Mouse (Mus musculus): ENCODE measurements around the gene 4930435E12Rik. TPM values are rescaled to one million over a fixed set of nuclear protein-coding genes. Genes with fewer than 3 reads are reported as not detected.

The 4930435E12Rik gene
- polyA plus RNA-seq, 1 experiment from 2014 or later = not detected

- Histone ChIP-seq H3K27me3 (ENCODE audit: control insufficient read depth, insufficient read depth, low read length) (no peaks in the 10 kb centered on the region), H3K9ac (replicated peaks; ENCODE audit: low read depth, low read length) (no peak overlapping the region), H3K9me3 (ENCODE audit: control insufficient read depth, low read length) (no peaks in the 10 kb centered on the region), H3K4me3 (ENCODE audit: low read depth, low read length) (no peak overlapping the region), H3K27ac (ENCODE audit: low read depth, low read length) (no peak overlapping the region), H3K4me2 (ENCODE audit: low read depth, low read length) (no peak overlapping the region), H3K36me3 (ENCODE audit: control insufficient read depth, insufficient read depth, low read length) (no peaks in the 10 kb centered on the region), H3K4me1 (ENCODE audit: control insufficient read depth, insufficient read depth, low read length) (0 out of 2 replicates have a peak, but pooled peaks cover 2% of the 10 kb centered on the region)
- ATAC-seq (ENCODE audit: low read depth) = no peak
- WGBS = 65% methylated on average over 6 of the region's 6 CpGs
Observed at GRCm38 (mm10) chr16:38776342-38776741, 52.2 kb downstream of the 4930435E12Rik start.

DNA sequence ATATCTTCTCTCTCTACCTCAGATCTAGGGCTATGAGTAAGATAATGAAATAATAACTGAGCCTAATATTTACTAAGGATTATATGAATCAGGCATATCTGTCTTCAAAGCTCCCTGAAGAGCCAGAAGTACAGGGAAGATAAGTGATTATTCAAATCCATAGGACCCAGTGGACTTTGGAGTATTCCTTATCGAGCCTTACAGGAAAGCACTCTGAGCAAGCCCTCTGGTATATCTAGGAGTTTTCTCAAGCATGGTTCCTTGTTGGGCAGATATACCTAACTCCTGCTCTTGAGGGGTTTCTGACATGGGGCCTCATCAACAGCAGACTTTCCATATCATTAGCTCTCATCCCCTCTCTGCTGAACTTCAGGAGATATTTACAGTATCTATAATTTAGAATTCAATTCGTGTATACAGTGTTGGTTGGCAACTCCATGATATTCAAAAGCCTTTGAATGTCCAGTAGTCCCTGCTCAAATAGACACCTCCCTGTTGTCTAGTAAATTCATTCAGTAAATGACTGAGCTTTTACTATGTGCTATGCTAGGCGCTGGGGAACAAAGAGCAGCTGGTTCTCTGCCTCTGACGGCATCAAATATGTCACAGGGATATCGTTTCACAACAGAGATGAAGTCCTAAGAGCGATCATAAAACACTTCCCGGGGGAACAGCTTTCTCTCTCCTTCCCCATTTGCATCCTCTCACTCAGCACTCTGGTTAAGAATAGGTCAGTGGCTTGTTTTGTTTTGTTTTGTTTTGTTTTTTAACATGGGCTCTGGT, 53.4 kb downstream of the 4930435E12Rik start:
- Histone ChIP-seq H3K9me3 (ENCODE audit: control insufficient read depth, low read length) (no peaks in the 10 kb centered on the region), H3K9ac (replicated peaks; ENCODE audit: low read depth, low read length) (no peak overlapping the region), H3K36me3 (ENCODE audit: control insufficient read depth, insufficient read depth, low read length) (no peaks in the 10 kb centered on the region), H3K27ac (ENCODE audit: low read depth, low read length) (no peak overlapping the region), H3K4me3 (ENCODE audit: low read depth, low read length) (no peak overlapping the region), H3K27me3 (ENCODE audit: control insufficient read depth, insufficient read depth, low read length) (no peaks in the 10 kb centered on the region), H3K4me2 (ENCODE audit: low read depth, low read length) (no peak overlapping the region), H3K4me1 (ENCODE audit: control insufficient read depth, insufficient read depth, low read length) (0 out of 2 replicates have a peak, but pooled peaks cover 2% of the 10 kb centered on the region)
- 47% methylated on average over 7 of the region's 7 CpGs for WGBS
- no peak for ATAC-seq (ENCODE audit: low read depth)

DNA sequence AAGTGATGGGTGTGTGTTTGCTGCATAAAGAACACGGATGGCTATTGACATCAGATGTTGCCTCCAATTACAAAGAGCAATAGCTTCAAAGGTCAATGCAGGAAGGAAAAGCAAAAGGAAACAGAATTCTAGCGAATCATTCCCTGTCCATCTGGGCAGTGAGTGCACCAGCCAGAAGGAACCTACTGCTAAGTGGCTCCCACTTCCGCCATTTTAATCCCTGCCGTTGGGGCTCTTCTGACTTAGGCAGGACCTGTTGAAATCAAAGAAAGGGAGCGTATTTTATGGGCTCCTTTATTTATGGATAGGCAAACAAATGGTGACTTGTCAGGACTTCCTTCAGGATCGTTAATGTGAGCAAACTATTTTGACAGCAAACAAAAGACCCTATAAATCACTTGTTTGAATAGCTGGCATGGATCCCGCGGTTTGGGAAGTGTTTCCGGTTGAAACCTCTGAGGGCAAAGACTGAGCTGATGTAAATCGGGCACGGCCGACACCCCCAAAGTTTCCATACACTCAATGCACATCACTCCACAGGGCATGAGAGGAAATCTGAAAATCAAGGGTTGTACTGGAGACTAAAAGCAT, 55.5 kb downstream of the 4930435E12Rik start:
- no peak overlapping the region for H3K4me2 ChIP-seq (ENCODE audit: low read depth, low read length)
- H3K9me3 ChIP-seq (ENCODE audit: control insufficient read depth, low read length) = no peaks in the 10 kb centered on the region
- no peak for ATAC-seq (ENCODE audit: low read depth)
- no peaks in the 10 kb centered on the region for H3K27me3 ChIP-seq (ENCODE audit: control insufficient read depth, insufficient read depth, low read length)
- H3K27ac ChIP-seq (ENCODE audit: low read depth, low read length) = no peak overlapping the region
- H3K9ac ChIP-seq (replicated peaks; ENCODE audit: low read depth, low read length) = no peak overlapping the region
- no peaks in the 10 kb centered on the region for H3K36me3 ChIP-seq (ENCODE audit: control insufficient read depth, insufficient read depth, low read length)
- WGBS = 7% methylated on average over 12 of the region's 12 CpGs
- no peak overlapping the region for H3K4me3 ChIP-seq (ENCODE audit: low read depth, low read length)
- 0 out of 2 replicates have a peak, but pooled peaks cover 2% of the 10 kb centered on the region for H3K4me1 ChIP-seq (ENCODE audit: control insufficient read depth, insufficient read depth, low read length)

- Histone ChIP-seq H3K36me3 (ENCODE audit: control insufficient read depth, insufficient read depth, low read length) (no peaks in the 10 kb centered on the region; the same call in 1 of the 2 replicates), H3K9ac (replicated peaks; ENCODE audit: low read depth, low read length) (no peak overlapping the region), H3K9me3 (ENCODE audit: control insufficient read depth, low read length) (no peaks in the 10 kb centered on the region), H3K4me2 (ENCODE audit: low read depth, low read length) (no peak overlapping the region), H3K4me1 (ENCODE audit: control insufficient read depth, insufficient read depth, low read length) (0 out of 2 replicates have a peak, but pooled peaks cover 2% of the 10 kb centered on the region), H3K27ac (ENCODE audit: low read depth, low read length) (no peak overlapping the region), H3K4me3 (ENCODE audit: low read depth, low read length) (no peak overlapping the region), H3K27me3 (ENCODE audit: control insufficient read depth, insufficient read depth, low read length) (no peaks in the 10 kb centered on the region)
- 95% methylated on average over 6 of the region's 6 CpGs for WGBS
- no peak for ATAC-seq (ENCODE audit: low read depth)
Observed at GRCm38 (mm10) chr16:38771145-38771544, 57.4 kb downstream of the 4930435E12Rik start.

- H3K36me3 ChIP-seq (ENCODE audit: control insufficient read depth, insufficient read depth, low read length) = no peaks in the 10 kb centered on the region; the same call in 1 of the 2 replicates
- H3K4me3 ChIP-seq (ENCODE audit: low read depth, low read length) = no peak overlapping the region
- no peak for ATAC-seq (ENCODE audit: low read depth)
- 91% methylated on average over 9 of the region's 9 CpGs for WGBS
- H3K4me1 ChIP-seq (ENCODE audit: control insufficient read depth, insufficient read depth, low read length) = 0 out of 2 replicates have a peak, but pooled peaks cover 2% of the 10 kb centered on the region
- H3K9ac ChIP-seq (replicated peaks; ENCODE audit: low read depth, low read length) = no peak overlapping the region
- H3K27me3 ChIP-seq (ENCODE audit: control insufficient read depth, insufficient read depth, low read length) = no peaks in the 10 kb centered on the region
- no peaks in the 10 kb centered on the region for H3K9me3 ChIP-seq (ENCODE audit: control insufficient read depth, low read length)
- no peak overlapping the region for H3K4me2 ChIP-seq (ENCODE audit: low read depth, low read length)
- no peak overlapping the region for H3K27ac ChIP-seq (ENCODE audit: low read depth, low read length)
Observed at GRCm38 (mm10) chr16:38769529-38769928, 59.0 kb downstream of the 4930435E12Rik start.

GRCm38 (mm10) chr16:38768386-38768785, 60.2 kb downstream of the 4930435E12Rik start:
- Histone ChIP-seq H3K27ac (ENCODE audit: low read depth, low read length) (no peak overlapping the region), H3K4me2 (ENCODE audit: low read depth, low read length) (no peak overlapping the region), H3K9ac (replicated peaks; ENCODE audit: low read depth, low read length) (no peak overlapping the region), H3K36me3 (ENCODE audit: control insufficient read depth, insufficient read depth, low read length) (no peaks in the 10 kb centered on the region; the same call in 1 of the 2 replicates), H3K4me3 (ENCODE audit: low read depth, low read length) (no peak overlapping the region), H3K9me3 (ENCODE audit: control insufficient read depth, low read length) (no peaks in the 10 kb centered on the region), H3K4me1 (ENCODE audit: control insufficient read depth, insufficient read depth, low read length) (0 out of 2 replicates have a peak, but pooled peaks cover 2% of the 10 kb centered on the region), H3K27me3 (ENCODE audit: control insufficient read depth, insufficient read depth, low read length) (no peaks in the 10 kb centered on the region)
- ATAC-seq (ENCODE audit: low read depth) = no peak
- WGBS = 94% methylated on average over 8 of the region's 8 CpGs

DNA sequence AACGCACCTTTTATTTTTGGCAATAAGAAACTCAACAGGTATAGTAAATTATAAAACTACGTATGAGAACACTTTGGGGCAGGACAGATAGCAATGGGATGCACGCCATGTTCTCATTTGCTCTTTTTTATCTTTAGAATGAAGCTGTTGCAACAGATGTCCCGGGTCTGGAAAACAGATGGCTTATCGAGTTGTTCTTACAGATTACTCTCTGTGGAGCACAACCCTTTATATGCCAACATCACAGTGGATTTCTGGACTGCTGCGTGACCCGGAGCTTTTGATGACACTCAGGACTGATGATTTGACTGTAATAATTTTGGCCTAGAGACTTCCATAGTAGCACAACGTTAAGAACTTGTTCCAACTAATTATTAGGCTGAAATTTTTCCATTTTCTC, 60.8 kb downstream of the 4930435E12Rik start:
- Histone ChIP-seq H3K9me3 (ENCODE audit: control insufficient read depth, low read length) (no peaks in the 10 kb centered on the region), H3K27me3 (ENCODE audit: control insufficient read depth, insufficient read depth, low read length) (no peaks in the 10 kb centered on the region), H3K4me1 (ENCODE audit: control insufficient read depth, insufficient read depth, low read length) (0 out of 2 replicates have a peak, but pooled peaks cover under 1% of the 10 kb centered on the region), H3K4me2 (ENCODE audit: low read depth, low read length) (no peak overlapping the region), H3K9ac (replicated peaks; ENCODE audit: low read depth, low read length) (no peak overlapping the region), H3K27ac (ENCODE audit: low read depth, low read length) (no peak overlapping the region), H3K36me3 (ENCODE audit: control insufficient read depth, insufficient read depth, low read length) (no peaks in the 10 kb centered on the region; the same call in 1 of the 2 replicates), H3K4me3 (ENCODE audit: low read depth, low read length) (no peak overlapping the region)
- no peak for ATAC-seq (ENCODE audit: low read depth)
- WGBS = 75% methylated on average over 8 of the region's 8 CpGs

DNA sequence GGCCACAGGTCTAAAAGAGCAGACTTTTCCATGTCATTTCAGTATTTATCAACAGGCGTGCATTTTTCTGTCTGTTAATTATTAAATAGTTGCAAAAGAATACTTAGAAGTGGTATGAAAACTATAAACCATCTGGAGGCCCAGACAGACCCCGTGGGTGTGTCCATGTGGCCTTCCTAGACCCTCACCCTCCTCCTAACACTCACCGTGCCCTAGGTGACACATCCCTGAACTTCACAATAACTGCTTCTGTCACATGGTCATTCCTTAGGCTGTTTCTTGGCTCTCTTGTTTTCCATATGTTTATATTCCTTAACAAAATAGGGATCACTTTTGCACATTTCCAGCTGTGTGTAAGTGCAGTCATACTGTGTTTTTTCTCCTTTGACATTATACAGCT, 61.9 kb downstream of the 4930435E12Rik start:
- WGBS = 67% methylated on average over 3 of the region's 3 CpGs
- H3K27me3 ChIP-seq (ENCODE audit: control insufficient read depth, insufficient read depth, low read length) = no peaks in the 10 kb centered on the region
- ATAC-seq (ENCODE audit: low read depth) = no peak
- no peak overlapping the region for H3K4me2 ChIP-seq (ENCODE audit: low read depth, low read length)
- no peak overlapping the region for H3K27ac ChIP-seq (ENCODE audit: low read depth, low read length)
- H3K4me1 ChIP-seq (ENCODE audit: control insufficient read depth, insufficient read depth, low read length) = no peaks in the 10 kb centered on the region
- H3K4me3 ChIP-seq (ENCODE audit: low read depth, low read length) = no peak overlapping the region
- H3K9me3 ChIP-seq (ENCODE audit: control insufficient read depth, low read length) = no peaks in the 10 kb centered on the region
- no peaks in the 10 kb centered on the region; the same call in 1 of the 2 replicates for H3K36me3 ChIP-seq (ENCODE audit: control insufficient read depth, insufficient read depth, low read length)
- H3K9ac ChIP-seq (replicated peaks; ENCODE audit: low read depth, low read length) = no peak overlapping the region

GRCm38 (mm10) chr16:38763508-38763907, 65.0 kb downstream of the 4930435E12Rik start:
- peaks cover 4% of the 10 kb centered on the region; the same call in 1 of the 2 replicates for H3K36me3 ChIP-seq (ENCODE audit: control insufficient read depth, insufficient read depth, low read length)
- H3K4me2 ChIP-seq (ENCODE audit: low read depth, low read length) = no peak overlapping the region
- no peak overlapping the region for H3K27ac ChIP-seq (ENCODE audit: low read depth, low read length)
- 87% methylated on average over 4 of the region's 4 CpGs for WGBS
- H3K4me3 ChIP-seq (ENCODE audit: low read depth, low read length) = no peak overlapping the region
- H3K27me3 ChIP-seq (ENCODE audit: control insufficient read depth, insufficient read depth, low read length) = no peaks in the 10 kb centered on the region
- no peaks in the 10 kb centered on the region for H3K9me3 ChIP-seq (ENCODE audit: control insufficient read depth, low read length)
- H3K4me1 ChIP-seq (ENCODE audit: control insufficient read depth, insufficient read depth, low read length) = no peaks in the 10 kb centered on the region
- no peak for ATAC-seq (ENCODE audit: low read depth)
- H3K9ac ChIP-seq (replicated peaks; ENCODE audit: low read depth, low read length) = no peak overlapping the region

Data from neural tube, embryonic 14.5 days (tissue).